Mouse (Mus musculus) liver, embryonic 15.5 days (tissue): Measurements from ENCODE around the gene Ino80e. TPM values are rescaled to one million over a fixed set of nuclear protein-coding genes. Genes with fewer than 3 reads are reported as not detected.
A peak's percentile ranks its signal among the peaks of the same experiment; 100 is the strongest.

Experiments
- ATAC-seq: fragments of 200-750 bp; cut with Nextera tagmentation; 2 replicates; pipeline ENCODE4 v1.8.0; 2017; ENCODE audit warnings: moderate number of reproducible peaks, mild to moderate bottlenecking, moderate library complexity; ENCODE audit not compliant: insufficient read depth
- H3K27ac ChIP-seq: fragments of 300-500 bp; sonication (generic); replicated peaks from 2 replicates; pipeline ENCODE4 v1.5.1; 2015; ENCODE audit warnings: mild to moderate bottlenecking, inconsistent platforms
- H3K27me3 ChIP-seq: fragments of 300-500 bp; sonication (generic); 2 replicates; pipeline ENCODE4 v1.6.1; 2015; ENCODE audit warnings: mild to moderate bottlenecking, inconsistent platforms
- H3K36me3 ChIP-seq: fragments of 300-500 bp; sonication (generic); replicated peaks from 2 replicates; pipeline ENCODE4 v1.6.1; 2015; ENCODE audit warnings: moderate library complexity, mild to moderate bottlenecking, inconsistent platforms
- H3K4me1 ChIP-seq: fragments of 300-500 bp; sonication (generic); replicated peaks from 2 replicates; pipeline ENCODE4 v1.6.1; 2015; ENCODE audit warnings: inconsistent platforms
- H3K4me2 ChIP-seq: fragments of 300-500 bp; sonication (generic); 2 replicates; pipeline ENCODE4 v1.6.1; 2015; ENCODE audit warnings: moderate library complexity, mild to moderate bottlenecking, inconsistent platforms
- H3K4me3 ChIP-seq: fragments of 300-500 bp; sonication (generic); replicated peaks from 2 replicates; pipeline ENCODE4 v1.5.1; 2015; ENCODE audit warnings: mild to moderate bottlenecking, inconsistent platforms
- H3K9ac ChIP-seq: fragments of 300-500 bp; sonication (generic); 2 replicates; pipeline ENCODE4 v1.6.1; 2015; ENCODE audit warnings: moderate library complexity, mild to moderate bottlenecking, inconsistent platforms
- H3K9me3 ChIP-seq: fragments of 300-500 bp; sonication (generic); replicated peaks from 2 replicates; pipeline ENCODE4 v1.6.1; 2016; ENCODE audit warnings: inconsistent platforms
- WGBS: fragments of 180-500 bp; shearing (Covaris S2); methylation state at CpG from one replicate; pipeline ENCODE4 v1.1.7; 2015; ENCODE audit warnings: mixed read lengths; ENCODE audit not compliant: insufficient replicate concordance; 5-methylcytosine and 5-hydroxymethylcytosine counted together
- polyA plus RNA-seq: library from polyadenylated mRNA; unstranded; fragments of >200 nt; fragmentation: Nextera tagmentation; extraction: Ambion mirVana; gene quantifications from 2 replicates; pipeline ENCODE4 v1.2.1, GENCODE M21; 2015

Gene Ino80e
- polyA plus RNA-seq, 1 experiment from 2014 or later = 33.9 TPM

DNA sequence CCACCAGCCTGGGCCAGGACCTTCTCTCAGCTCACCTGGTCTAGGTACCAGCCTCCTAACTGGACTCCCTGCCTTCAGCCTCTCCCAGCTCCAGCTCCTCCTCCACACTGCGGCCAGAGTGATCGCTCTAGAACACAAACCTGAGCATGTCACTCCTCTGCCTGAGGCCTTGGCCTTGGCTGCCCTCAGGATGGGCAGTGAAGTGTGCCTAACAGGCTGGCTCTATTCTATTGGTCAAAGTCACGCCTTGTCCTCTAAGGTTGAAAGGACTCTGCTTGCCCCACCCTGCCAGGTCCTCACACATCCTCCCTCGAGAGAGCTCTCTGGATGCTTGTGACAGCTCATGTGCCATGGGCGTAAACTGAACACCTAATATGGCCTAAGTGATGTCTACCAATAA is 8.7 kb downstream of the Ino80e start:
- Histone ChIP-seq H3K9ac (no peak overlapping the region), H3K27ac (no peak overlapping the region), H3K4me1 (0 out of 2 replicates have a peak, but pooled peaks cover 3% of the 10 kb centered on the region), H3K4me3 (no peak overlapping the region), H3K9me3 (no peaks in the 10 kb centered on the region), H3K4me2 (no peak overlapping the region), H3K36me3 (peaks cover 69% of the 10 kb centered on the region), H3K27me3 (peaks cover 27% of the 10 kb centered on the region)
- 79% methylated on average over 5 of the region's 5 CpGs for WGBS
- no peak for ATAC-seq

DNA sequence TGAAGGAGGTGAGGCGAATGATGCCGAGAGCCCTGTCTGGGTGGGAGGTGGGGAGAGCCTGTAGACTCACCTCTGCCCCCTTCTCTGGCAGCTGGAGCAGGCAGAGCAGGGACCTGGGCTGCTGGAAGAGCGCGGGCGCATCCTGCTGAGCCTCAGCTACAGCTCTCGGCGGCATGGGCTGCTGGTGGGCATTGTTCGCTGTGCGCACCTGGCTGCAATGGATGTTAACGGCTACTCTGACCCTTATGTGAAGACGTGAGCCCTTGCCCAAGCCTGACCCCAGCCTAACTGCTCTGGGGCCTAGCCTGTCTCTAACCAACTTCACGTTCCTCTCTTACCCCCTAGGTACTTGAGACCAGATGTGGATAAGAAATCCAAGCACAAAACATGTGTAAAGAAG is 11.0 kb downstream of the Ino80e start:
- Histone ChIP-seq H3K9me3 (no peaks in the 10 kb centered on the region), H3K27ac (no peak overlapping the region), H3K4me1 (peaks cover 7% of the 10 kb centered on the region), H3K4me3 (no peak overlapping the region), H3K27me3 (peaks cover 50% of the 10 kb centered on the region), H3K36me3 (peaks cover 47% of the 10 kb centered on the region), H3K9ac (no peak overlapping the region), H3K4me2 (no peak overlapping the region)
- no peak for ATAC-seq
- WGBS = 66% methylated on average over 12 of the region's 12 CpGs

DNA sequence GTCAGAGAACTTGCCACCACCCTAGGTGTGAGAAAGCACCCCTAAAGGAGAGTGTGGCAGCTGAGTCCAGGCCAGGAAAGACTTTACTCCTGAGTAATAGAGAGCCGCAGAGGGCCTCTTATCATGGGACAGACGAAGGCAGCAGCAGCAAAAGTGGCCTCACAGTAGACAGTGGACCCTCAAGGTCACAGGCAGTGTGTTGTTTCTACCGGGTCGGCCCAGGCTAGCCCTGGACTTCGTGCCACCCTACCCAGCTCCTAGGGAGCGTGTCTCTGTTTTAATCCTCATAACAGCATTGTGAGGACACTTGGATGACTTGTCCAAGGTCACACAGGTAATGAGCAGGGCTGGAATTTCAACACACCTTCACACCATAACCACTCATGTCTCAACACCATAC is 12.0 kb downstream of the Ino80e start:
- no peak for ATAC-seq

DNA sequence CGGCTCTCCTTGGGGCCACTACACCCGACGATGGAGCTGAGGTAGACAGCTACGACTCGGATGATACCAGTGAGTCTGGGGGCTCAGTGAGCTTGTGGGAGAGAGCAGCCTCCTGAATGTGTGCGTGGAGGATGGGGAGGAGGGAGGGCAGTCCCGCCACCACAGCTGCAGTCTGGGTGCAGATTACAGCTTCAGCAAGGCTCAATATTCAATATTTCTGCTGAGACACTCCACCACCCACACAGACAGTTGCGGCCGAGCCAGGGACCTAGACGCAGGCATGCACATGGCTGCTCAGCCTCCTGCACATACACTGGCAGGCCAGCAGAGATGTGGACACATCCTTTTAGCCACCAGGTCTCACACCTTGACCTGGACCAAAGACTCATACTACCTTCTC is 13.4 kb downstream of the Ino80e start:
- Histone ChIP-seq H3K36me3 (peaks cover 23% of the 10 kb centered on the region), H3K9ac (no peak overlapping the region), H3K4me1 (peaks cover 7% of the 10 kb centered on the region), H3K27me3 (peaks cover 68% of the 10 kb centered on the region), H3K27ac (no peak overlapping the region), H3K4me2 (no peak overlapping the region), H3K4me3 (no peak overlapping the region), H3K9me3 (no peaks in the 10 kb centered on the region)
- 15% methylated on average over 10 of the region's 10 CpGs for WGBS
- no peak for ATAC-seq

More for the DNA sequence above, 12.0 kb downstream of the Ino80e start:
- no peak overlapping the region for H3K9ac ChIP-seq
- H3K9me3 ChIP-seq = no peaks in the 10 kb centered on the region
- H3K36me3 ChIP-seq = peaks cover 36% of the 10 kb centered on the region
- no peak overlapping the region for H3K4me2 ChIP-seq
- no peak overlapping the region for H3K27ac ChIP-seq
- 54% methylated on average over 6 of the region's 6 CpGs for WGBS
- H3K4me1 ChIP-seq = peaks cover 7% of the 10 kb centered on the region
- H3K27me3 ChIP-seq = peaks cover 60% of the 10 kb centered on the region
- no peak overlapping the region for H3K4me3 ChIP-seq

DNA sequence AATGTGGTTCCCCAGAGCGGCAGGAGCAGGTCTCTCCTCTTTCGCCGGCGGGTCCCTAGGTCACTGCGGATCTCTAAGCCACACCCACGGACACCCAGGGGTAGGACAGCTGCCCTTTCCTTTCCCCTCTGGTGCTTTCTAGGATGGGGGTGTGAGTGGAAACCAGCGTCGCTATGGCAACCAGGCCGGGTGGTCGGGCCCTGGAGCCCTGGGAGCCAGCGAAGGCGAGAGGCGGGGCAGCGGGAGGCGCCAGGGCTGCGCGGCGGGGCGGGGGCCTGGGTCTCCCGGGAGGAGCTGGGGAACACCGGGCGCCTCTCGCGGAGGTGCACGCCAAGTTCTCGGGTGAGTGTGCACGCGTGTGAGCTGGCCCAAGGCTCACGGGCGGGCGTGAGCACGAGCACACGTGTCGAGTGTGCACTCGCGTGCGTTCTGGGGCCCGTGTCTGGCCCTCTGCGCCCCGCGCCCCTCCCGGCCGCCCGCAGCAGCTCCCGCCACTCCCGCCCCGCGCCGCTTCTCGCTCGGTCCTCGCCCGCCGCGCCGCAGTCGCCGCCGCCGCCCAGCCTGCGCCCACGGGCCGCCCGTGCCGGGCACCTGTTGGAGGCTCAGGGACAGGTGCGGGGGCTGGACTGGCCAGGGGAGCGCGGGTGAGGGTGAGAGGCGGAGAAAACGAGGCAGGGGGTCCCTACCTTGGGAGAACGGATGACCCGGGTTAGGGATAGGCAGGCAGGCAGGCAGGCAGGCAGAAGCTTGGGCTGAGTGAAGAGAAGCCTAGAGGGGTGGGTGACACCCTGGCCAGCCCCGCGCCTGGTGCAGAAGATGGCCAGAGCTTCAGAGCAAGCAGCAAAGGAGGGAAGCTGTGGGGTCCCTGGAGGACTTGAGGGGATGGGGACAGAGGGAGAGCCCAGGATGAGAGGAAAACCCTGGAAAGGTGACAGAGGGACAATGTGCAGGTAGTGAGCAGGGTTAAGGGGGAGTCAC is 14.5 kb downstream of the Ino80e start:
- Histone ChIP-seq H3K4me1 (peaks cover 7% of the 10 kb centered on the region), H3K9ac (no peak overlapping the region), H3K27me3 (peaks cover 76% of the 10 kb centered on the region), H3K4me3 (peak overlapping the region; percentile 38), H3K27ac (no peak overlapping the region), H3K9me3 (no peaks in the 10 kb centered on the region), H3K4me2 (peak overlapping the region; percentile 64), H3K36me3 (peaks cover 12% of the 10 kb centered on the region)
- whole genome bisulfite sequencing = 2% methylated on average over 74 of the region's 74 CpGs
- no peak; the same call in 1 of the 2 replicates for ATAC-seq

DNA sequence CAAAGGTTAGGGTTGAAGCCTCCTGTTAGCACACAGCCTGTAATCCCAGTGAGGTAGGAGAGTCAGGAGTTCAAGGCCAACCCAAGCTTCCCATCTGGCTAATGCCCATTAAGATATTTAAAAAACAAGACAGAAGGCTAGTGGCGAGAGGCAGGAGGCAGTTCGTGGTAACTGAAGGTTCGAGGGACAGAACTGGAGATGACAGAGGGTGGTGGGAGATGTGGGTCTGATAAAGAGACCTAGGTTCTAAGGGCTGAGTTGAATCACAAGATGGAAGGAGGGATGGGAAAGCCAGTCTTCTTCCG is 15.1 kb downstream of the Ino80e start, which contains the start of gene Doc2a:
Doc2a (plus strand) TSS at position 301 of the 305 bp plus-strand sequence.
- Histone ChIP-seq H3K4me3 (peak within 1 kb of the TSS; percentile 38), H3K27me3 (peaks cover 76% of the 10 kb centered on the region), H3K4me2 (peak within 1 kb of the TSS; percentile 64), H3K9ac (no peak within 1 kb of the TSS), H3K36me3 (peaks cover 5% of the 10 kb centered on the region), H3K4me1 (peaks cover 7% of the 10 kb centered on the region), H3K27ac (no peak within 1 kb of the TSS), H3K9me3 (no peaks in the 10 kb centered on the region)
- WGBS = 30% methylated on average over 4 of the region's 4 CpGs
- ATAC-seq = no peak

DNA sequence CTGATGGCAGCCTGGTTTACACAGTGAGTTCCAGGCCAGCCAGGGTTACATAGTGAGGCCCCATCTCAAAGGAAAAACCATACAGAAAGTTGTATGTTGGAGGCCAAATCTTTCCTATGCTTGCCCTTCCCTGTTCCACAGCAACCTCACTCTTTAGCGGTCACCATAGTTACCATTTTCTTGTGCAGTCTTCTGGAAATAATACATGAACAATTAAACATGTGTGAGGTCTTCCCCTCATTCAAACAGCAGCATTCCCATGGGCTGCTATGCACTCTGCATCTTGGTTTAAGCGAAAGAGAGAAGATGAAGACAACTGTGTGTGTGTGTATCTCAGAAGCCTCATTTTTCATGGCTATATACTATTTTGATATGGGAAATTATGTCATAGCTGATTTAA is 16.7 kb downstream of the Ino80e start:
- Histone ChIP-seq H3K9ac (no peak overlapping the region), H3K27ac (no peak overlapping the region), H3K36me3 (no peaks in the 10 kb centered on the region), H3K4me1 (peaks cover 7% of the 10 kb centered on the region), H3K4me3 (no peak overlapping the region), H3K9me3 (no peaks in the 10 kb centered on the region), H3K27me3 (peaks cover 69% of the 10 kb centered on the region), H3K4me2 (no peak overlapping the region)
- no peak for ATAC-seq
- WGBS = 75% methylated on average over 2 of the region's 2 CpGs

DNA sequence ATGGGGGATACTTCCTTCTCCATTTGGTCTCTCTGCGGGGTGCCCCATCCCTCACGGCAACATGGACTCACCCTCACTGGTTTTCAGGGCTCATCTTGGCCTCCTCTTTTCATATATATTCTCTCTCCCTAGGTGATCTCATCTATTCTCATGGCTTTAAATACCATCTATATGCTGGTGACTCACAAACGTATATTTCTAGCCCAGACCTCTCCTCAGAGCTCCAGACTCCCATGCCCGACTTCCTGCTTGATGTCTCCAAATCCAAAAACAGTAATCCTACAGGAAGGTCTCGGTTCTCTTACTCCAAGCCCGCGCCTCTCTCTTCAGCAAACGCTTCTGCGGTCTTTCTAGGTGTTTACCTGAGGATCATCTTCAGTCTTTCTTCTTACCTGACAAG is 18.9 kb downstream of the Ino80e start:
- no peak overlapping the region for H3K9ac ChIP-seq
- no peak overlapping the region for H3K27ac ChIP-seq
- ATAC-seq = no peak
- H3K27me3 ChIP-seq = peaks cover 47% of the 10 kb centered on the region
- 60% methylated on average over 9 of the region's 9 CpGs for WGBS
- no peak overlapping the region for H3K4me3 ChIP-seq
- H3K4me1 ChIP-seq = peaks cover 2% of the 10 kb centered on the region
- no peaks in the 10 kb centered on the region for H3K36me3 ChIP-seq
- no peak overlapping the region for H3K4me2 ChIP-seq
- H3K9me3 ChIP-seq = no peaks in the 10 kb centered on the region

DNA sequence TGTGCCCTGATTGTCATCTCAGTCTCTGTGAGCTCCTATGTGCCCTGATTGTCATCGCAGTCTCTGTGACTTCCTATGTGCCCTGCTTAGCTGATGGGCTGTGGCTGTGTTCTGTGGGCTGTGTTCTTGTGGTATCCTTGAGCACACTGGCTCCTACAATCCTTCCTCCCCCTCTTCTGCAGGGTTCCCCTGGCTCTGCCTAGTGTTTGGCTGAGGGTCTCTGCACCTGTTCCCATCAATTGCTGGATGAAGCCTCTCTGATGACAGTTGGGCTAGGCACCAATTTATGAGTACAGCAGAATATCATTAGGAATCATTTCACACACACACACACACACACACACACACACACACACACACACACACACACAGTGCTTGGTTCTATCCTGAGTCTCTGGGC is 28.9 kb downstream of the Ino80e start:
- no peak overlapping the region for H3K4me3 ChIP-seq
- H3K4me1 ChIP-seq = peaks cover 5% of the 10 kb centered on the region
- no peak for ATAC-seq
- no peaks in the 10 kb centered on the region for H3K9me3 ChIP-seq
- 76% methylated on average over 1 of the region's 1 CpGs for WGBS
- H3K36me3 ChIP-seq = no peaks in the 10 kb centered on the region
- no peak overlapping the region for H3K4me2 ChIP-seq
- no peak overlapping the region for H3K27ac ChIP-seq
- H3K27me3 ChIP-seq = peaks cover 31% of the 10 kb centered on the region
- no peak overlapping the region for H3K9ac ChIP-seq

DNA sequence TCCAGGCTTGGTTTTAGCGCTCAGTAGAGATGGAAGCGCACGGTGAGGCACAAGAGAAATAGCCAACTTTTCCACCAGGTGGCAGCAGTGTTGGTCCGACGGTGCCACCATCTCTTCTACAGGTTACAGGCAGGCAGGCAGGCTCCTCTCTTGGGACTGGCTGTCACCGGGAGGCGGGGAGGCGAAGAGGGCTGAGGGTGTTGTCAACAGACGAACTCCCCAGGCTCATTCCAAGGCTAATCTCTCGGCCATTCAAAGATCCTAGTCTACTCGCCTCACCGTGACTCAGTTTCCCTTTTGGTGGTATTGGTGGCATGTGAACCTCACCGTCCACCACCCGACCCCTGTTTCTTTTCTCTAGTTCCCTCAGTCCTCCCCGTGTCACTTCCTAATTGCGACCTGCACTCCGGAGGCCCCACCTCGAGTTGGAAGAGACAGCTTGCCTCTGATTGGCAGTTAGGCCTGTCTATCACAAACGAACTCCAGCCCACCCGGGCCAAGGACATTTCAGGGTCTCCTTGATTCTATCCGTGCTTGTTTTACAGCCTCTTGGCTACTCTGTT is 30.1 kb downstream of the Ino80e start:
- Histone ChIP-seq H3K4me1 (peaks cover 5% of the 10 kb centered on the region), H3K4me3 (peak overlapping the region; percentile 30), H3K36me3 (no peaks in the 10 kb centered on the region), H3K9ac (no peak overlapping the region), H3K9me3 (no peaks in the 10 kb centered on the region), H3K4me2 (peak overlapping the region; percentile 57), H3K27ac (no peak overlapping the region), H3K27me3 (peaks cover 32% of the 10 kb centered on the region)
- under 1% methylated on average over 21 of the region's 21 CpGs for WGBS
- ATAC-seq = peak; percentile 73

DNA sequence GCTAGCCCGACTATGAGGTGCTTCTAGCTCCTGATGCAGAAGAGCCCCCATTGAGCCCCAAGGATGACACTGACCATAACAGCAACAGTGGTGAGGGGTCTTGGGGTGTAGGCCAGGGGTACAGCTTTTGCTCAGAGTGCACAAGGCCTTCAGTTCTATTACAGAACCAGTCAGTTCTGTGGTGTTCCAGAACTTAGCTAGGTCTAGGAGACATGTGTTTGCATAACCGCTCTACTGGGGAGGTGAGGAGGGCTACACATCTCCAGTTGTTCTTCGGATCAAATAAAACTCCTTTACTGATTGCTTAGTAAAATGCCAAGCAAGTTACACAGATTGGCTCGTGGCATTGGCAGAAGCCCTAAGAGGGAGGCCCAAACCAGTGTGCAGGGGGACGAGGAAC is 30.6 kb downstream of the Ino80e start, which contains the start of gene 4930451I11Rik:
4930451I11Rik (minus strand) TSS at position 101 of the 400 bp plus-strand sequence.
- no peak for ATAC-seq
- Histone ChIP-seq H3K9me3 (no peaks in the 10 kb centered on the region), H3K27me3 (peaks cover 37% of the 10 kb centered on the region), H3K9ac (no peak within 1 kb of the TSS), H3K4me1 (peaks cover 5% of the 10 kb centered on the region), H3K4me3 (peak within 1 kb of the TSS; percentile 30), H3K4me2 (peak within 1 kb of the TSS; percentile 57), H3K36me3 (no peaks in the 10 kb centered on the region), H3K27ac (no peak within 1 kb of the TSS)
- 50% methylated on average over 5 of the region's 5 CpGs for WGBS
